Mouse (Mus musculus) bone marrow, adult 2 months (tissue): Measurements from ENCODE around the gene Nkd2. TPM values are rescaled to one million over a fixed set of nuclear protein-coding genes. Genes with fewer than 3 reads are reported as not detected.

Experiments
- H3K27ac ChIP-seq: fragments of 200-500 bp; 2 replicates; pipeline ENCODE4 v1.5.1; 2012; ENCODE audit warnings: low read depth, mild to moderate bottlenecking, control low read depth, inconsistent platforms, low read length; ENCODE audit not compliant: control insufficient read depth, poor library complexity, insufficient read depth
- H3K4me1 ChIP-seq: fragments of 200-500 bp; 2 replicates; pipeline ENCODE4 v1.6.1; 2011; ENCODE audit warnings: low read length; ENCODE audit not compliant: control insufficient read depth, insufficient read depth
- H3K4me3 ChIP-seq: fragments of 200-500 bp; replicated peaks from 2 replicates; pipeline ENCODE3; 2011; ENCODE audit warnings: mild to moderate bottlenecking, low read depth, low read length, control low read depth; ENCODE audit not compliant: control insufficient read depth
- CTCF ChIP-seq: fragments of 200-500 bp; IDR thresholded peaks from 2 replicates; pipeline ENCODE4 v1.5.1; 2011; ENCODE audit warnings: low read length, control low read depth; ENCODE audit not compliant: control insufficient read depth, insufficient read depth
- POLR2A ChIP-seq: fragments of 200-500 bp; IDR thresholded peaks from 2 replicates; pipeline ENCODE4 v1.6.1; 2011; ENCODE audit warnings: low read depth, mild to moderate bottlenecking, control low read depth, low read length, borderline replicate concordance; ENCODE audit not compliant: control insufficient read depth
- WGBS: fragments of 180-500 bp; shearing (Covaris S2); methylation state at CpG from one replicate; pipeline ENCODE4 v1.1.7; 2018; 5-methylcytosine and 5-hydroxymethylcytosine counted together
- polyA plus RNA-seq: library from polyadenylated mRNA; stranded (reverse); fragments of >200 nt; gene quantifications from 2 replicates; pipeline ENCODE4 v1.2.4, GENCODE M21; 2011; ENCODE audit warnings: low replicate concordance; ENCODE audit not compliant: missing spikeins, insufficient read depth, insufficient read length

Gene Nkd2
- polyA plus RNA-seq, result 0.62 and 1.1 TPM in 2 replicates

- TF ChIP-seq CTCF, result peak; percentile 47; the same call in 1 of the 2 replicates
- TF ChIP-seq POLR2A, result no peak
- under 1% methylated on average over 38 of the region's 38 CpGs for WGBS
- Histone ChIP-seq H3K4me3 (peak within 1 kb of the TSS; percentile 35), H3K4me1 (no peaks in the 10 kb centered on the region), H3K27ac (no peak within 1 kb of the TSS)
Measured at GRCm38 (mm10) chr13:73847465-73847836, at the start of gene Nkd2. Nkd2 (minus strand) TSS chr13:73847631.

- WGBS, result 54% methylated on average over 6 of the region's 6 CpGs
- TF ChIP-seq CTCF (no peak), POLR2A (no peak)
- H3K4me1 ChIP-seq, result no peaks in the 10 kb centered on the region
Measured at GRCm38 (mm10) chr13:73892493-73893178, 45.2 kb upstream of the Nkd2 start.

GRCm38 (mm10) chr13:73887415-73887874, 40.0 kb upstream of the Nkd2 start:
- H3K4me1 ChIP-seq, result no peaks in the 10 kb centered on the region
- H3K27ac ChIP-seq, result no peak overlapping the region
- whole genome bisulfite sequencing, result 76% methylated on average over 4 of the region's 4 CpGs
- TF ChIP-seq POLR2A, result no peak
- TF ChIP-seq CTCF, result no peak
- no peak overlapping the region for H3K4me3 ChIP-seq

More at GRCm38 (mm10) chr13:73892493-73893178, 45.2 kb upstream of the Nkd2 start:
- no peak overlapping the region for H3K4me3 ChIP-seq
- no peak overlapping the region for H3K27ac ChIP-seq

GRCm38 (mm10) chr13:73886601-73887000, 39.2 kb upstream of the Nkd2 start:
- WGBS, result 67% methylated on average over 5 of the region's 5 CpGs
- TF ChIP-seq CTCF, result no peak
- no peak for TF ChIP-seq POLR2A
- no peak overlapping the region for H3K4me3 ChIP-seq

GRCm38 (mm10) chr13:73886066-73886465, 38.6 kb upstream of the Nkd2 start:
- 59% methylated on average over 4 of the region's 4 CpGs for WGBS
- Histone ChIP-seq H3K27ac (no peak overlapping the region), H3K4me1 (no peaks in the 10 kb centered on the region), H3K4me3 (no peak overlapping the region)
- TF ChIP-seq POLR2A (no peak), CTCF (no peak)

More at GRCm38 (mm10) chr13:73886601-73887000, 39.2 kb upstream of the Nkd2 start:
- H3K4me1 ChIP-seq, result no peaks in the 10 kb centered on the region
- H3K27ac ChIP-seq, result no peak overlapping the region

- Histone ChIP-seq H3K4me3 (no peak overlapping the region), H3K27ac (no peak overlapping the region), H3K4me1 (no peaks in the 10 kb centered on the region)
- 72% methylated on average over 4 of the region's 4 CpGs for WGBS
- TF ChIP-seq CTCF (no peak), POLR2A (no peak)
Measured at GRCm38 (mm10) chr13:73885656-73886055, 38.2 kb upstream of the Nkd2 start.

- no peak for TF ChIP-seq CTCF
- no peak for TF ChIP-seq POLR2A
- H3K4me3 ChIP-seq, result no peak overlapping the region
- no peaks in the 10 kb centered on the region for H3K4me1 ChIP-seq
- 74% methylated on average over 8 of the region's 8 CpGs for WGBS
- H3K27ac ChIP-seq, result no peak overlapping the region
Measured at GRCm38 (mm10) chr13:73881347-73881746, 33.9 kb upstream of the Nkd2 start.

- H3K4me1 ChIP-seq, result no peaks in the 10 kb centered on the region
- H3K4me3 ChIP-seq, result no peak overlapping the region
- no peak overlapping the region for H3K27ac ChIP-seq
- TF ChIP-seq CTCF (peak; percentile 47), POLR2A (no peak)
- WGBS, result 75% methylated on average over 5 of the region's 5 CpGs
Measured at GRCm38 (mm10) chr13:73879824-73880223, 32.4 kb upstream of the Nkd2 start.
